Mouse (Mus musculus): ENCODE measurements around the gene Atg16l1.

DNA sequence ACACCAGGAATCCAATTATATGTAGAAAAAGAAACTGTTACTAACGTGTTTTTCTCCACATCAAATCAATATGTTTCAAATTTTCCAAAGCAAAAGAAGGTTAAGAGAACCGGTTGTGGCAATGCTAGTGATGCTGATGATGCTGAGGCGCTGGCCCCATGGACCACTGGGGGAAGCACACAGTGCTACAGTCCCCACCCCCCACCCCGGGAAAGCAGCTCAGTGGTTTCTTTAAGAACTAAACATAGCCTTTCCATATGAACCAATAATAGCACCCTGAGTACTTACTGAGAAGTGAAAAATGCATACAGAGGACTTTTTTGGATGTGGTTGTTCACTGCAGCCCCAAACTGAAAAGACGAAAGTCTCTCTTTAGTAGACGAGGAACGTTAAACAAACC lies 55.7 kb downstream of the Atg16l1 start:
- TF ChIP-seq CTCF (conservative IDR thresholded peaks at IDR 0.05; ENCODE audit: low read length) = no peak
- no peak for TF ChIP-seq POU5F1 (IDR thresholded peaks at IDR 0.05; ENCODE audit: borderline replicate concordance, low read length)

Data from E14TG2a.4 (cell line).